Mouse (Mus musculus): Measurements from ENCODE around the gene Gm28051. TPM values are rescaled to one million over a fixed set of nuclear protein-coding genes. Genes with fewer than 3 reads are reported as not detected.

The Gm28051 gene
- total RNA-seq, 2 experiments from 2014 or later: not detected

GRCm38 (mm10) chr12:102686321-102686720 is 71.2 kb downstream of the Gm28051 start:
- DNase-seq: no peak

GRCm38 (mm10) chr12:102685523-102685931 is 72.0 kb downstream of the Gm28051 start:
- no peak for DNase-seq

GRCm38 (mm10) chr12:102684720-102685386 is 72.7 kb downstream of the Gm28051 start:
- DNase-seq: no peak

GRCm38 (mm10) chr12:102683979-102684378 is 73.6 kb downstream of the Gm28051 start:
- no peak for DNase-seq

- no peak for DNase-seq
Observed at GRCm38 (mm10) chr12:102683438-102683837, 74.1 kb downstream of the Gm28051 start.

- DNase-seq: no peak
Observed at GRCm38 (mm10) chr12:102682722-102683299, 74.8 kb downstream of the Gm28051 start.

- peak; percentile 70 to 74 for DNase-seq
Observed at GRCm38 (mm10) chr12:102682085-102682484, 75.5 kb downstream of the Gm28051 start.

- DNase-seq: no peak
Observed at GRCm38 (mm10) chr12:102681590-102681989, 76.0 kb downstream of the Gm28051 start.

- no peak for DNase-seq
Observed at GRCm38 (mm10) chr12:102678820-102679219, 78.7 kb downstream of the Gm28051 start.

- DNase-seq: peak in 1 of 2 experiments; percentile 45
Observed at GRCm38 (mm10) chr12:102677089-102677488, 80.5 kb downstream of the Gm28051 start.

GRCm38 (mm10) chr12:102674556-102674955 is 83.0 kb downstream of the Gm28051 start:
- DNase-seq: no peak

GRCm38 (mm10) chr12:102674123-102674522 is 83.4 kb downstream of the Gm28051 start:
- peak in 1 of 2 experiments; percentile 50 for DNase-seq

GRCm38 (mm10) chr12:102672857-102673839 is 84.4 kb downstream of the Gm28051 start:
- peak; percentile 58 to 79 for DNase-seq

- DNase-seq: no peak
Observed at GRCm38 (mm10) chr12:102672176-102672575, 85.4 kb downstream of the Gm28051 start.

GRCm38 (mm10) chr12:102670848-102671247 is 86.7 kb downstream of the Gm28051 start:
- DNase-seq: no peak

Small RNA genes within 50 kb of the gene (microRNA-seq; reads per million reads assigned to microRNA genes)
- 0 reads per million in 2 experiments for gene Mir1936

Other genes with a start within 250 kb of the Gm28051 start
- gene Chga, start 202.8 kb downstream of the Gm28051 start, total RNA-seq (2021): not detected
- 10 to 100 TPM in 1 of 2 experiments, 1 to 10 TPM in 1; 9.1 to 12.4 TPM for gene Itpk1, start 52.8 kb downstream of the Gm28051 start, total RNA-seq (2021)
- 1 to 10 TPM; 7.5 to 8.5 TPM for gene Moap1, start 14.1 kb downstream of the Gm28051 start, total RNA-seq (2021)
- 1 to 10 TPM; 4.6 to 5.1 TPM for gene Tmem251, start 14.0 kb downstream of the Gm28051 start, total RNA-seq (2021)
- 10 to 100 TPM; 12.9 to 13.5 TPM for gene Gon7, start within 50 bp of the Gm28051 start, total RNA-seq (2021)
- 10 to 100 TPM; 26.9 to 27.8 TPM for gene Ubr7, start 202 bp upstream of the Gm28051 start, total RNA-seq (2021)
- gene Gm20604, start 907 bp upstream of the Gm28051 start, total RNA-seq (2021): 1 to 10 TPM; 3.8 to 4.1 TPM
- gene Btbd7, start 120.7 kb upstream of the Gm28051 start, total RNA-seq (2021): 10 to 100 TPM; 25.3 to 26.1 TPM
- gene Cox8c, start 141.6 kb upstream of the Gm28051 start, total RNA-seq (2021): not detected
- under 1 TPM in 1 of 2 experiments, not detected in 1; 0.05 TPM for gene Unc79, start 191.1 kb upstream of the Gm28051 start, total RNA-seq (2021)

Data from heart, adult 18-20 months (tissue).